Mouse (Mus musculus): ENCODE results near the gene Eif2a. TPM values are rescaled to one million over a fixed set of nuclear protein-coding genes. Genes with fewer than 3 reads are reported as not detected.
A peak's percentile ranks its signal among the peaks of the same experiment; 100 is the strongest.

Eif2a gene
- polyA plus RNA-seq, 1 experiment from 2014 or later, result 57.4 TPM

- 90% methylated on average over 3 of the region's 3 CpGs for WGBS
- Histone ChIP-seq H3K27me3 (ENCODE audit: control insufficient read depth, insufficient read depth, low read length) (no peaks in the 10 kb centered on the region), H3K4me3 (ENCODE audit: low read depth, low read length) (no peak overlapping the region), H3K9me3 (ENCODE audit: control insufficient read depth, low read length) (no peaks in the 10 kb centered on the region), H3K27ac (ENCODE audit: low read depth, low read length) (no peak overlapping the region), H3K9ac (ENCODE audit: low read length) (no peak overlapping the region), H3K36me3 (ENCODE audit: control insufficient read depth, insufficient read depth, low read length) (0 out of 2 replicates have a peak, but pooled peaks cover 5% of the 10 kb centered on the region), H3K4me2 (ENCODE audit: low read depth) (no peak overlapping the region), H3K4me1 (ENCODE audit: control insufficient read depth, insufficient read depth, low read length) (no peaks in the 10 kb centered on the region)
- DNase-seq (ENCODE audit: low spot score), result no peak
- no peak for ATAC-seq (ENCODE audit: insufficient read depth, low FRiP score, low TSS enrichment)
Observed at GRCm38 (mm10) chr3:58536573-58536972, 11.0 kb downstream of the Eif2a start.

- DNase-seq (ENCODE audit: low spot score), result no peak
- H3K9me3 ChIP-seq (ENCODE audit: control insufficient read depth, low read length), result no peaks in the 10 kb centered on the region
- H3K4me1 ChIP-seq (ENCODE audit: control insufficient read depth, insufficient read depth, low read length), result no peaks in the 10 kb centered on the region
- no peaks in the 10 kb centered on the region for H3K27me3 ChIP-seq (ENCODE audit: control insufficient read depth, insufficient read depth, low read length)
- no peak overlapping the region for H3K4me2 ChIP-seq (ENCODE audit: low read depth)
- no peak overlapping the region for H3K4me3 ChIP-seq (ENCODE audit: low read depth, low read length)
- no peak for ATAC-seq (ENCODE audit: insufficient read depth, low FRiP score, low TSS enrichment)
- no peak overlapping the region for H3K9ac ChIP-seq (ENCODE audit: low read length)
- no peak overlapping the region for H3K27ac ChIP-seq (ENCODE audit: low read depth, low read length)
- H3K36me3 ChIP-seq (ENCODE audit: control insufficient read depth, insufficient read depth, low read length), result peaks cover 3% of the 10 kb centered on the region
- WGBS, result 85% methylated on average over 1 of the region's 1 CpGs
Observed at GRCm38 (mm10) chr3:58552001-58552811, 26.6 kb downstream of the Eif2a start.

DNA sequence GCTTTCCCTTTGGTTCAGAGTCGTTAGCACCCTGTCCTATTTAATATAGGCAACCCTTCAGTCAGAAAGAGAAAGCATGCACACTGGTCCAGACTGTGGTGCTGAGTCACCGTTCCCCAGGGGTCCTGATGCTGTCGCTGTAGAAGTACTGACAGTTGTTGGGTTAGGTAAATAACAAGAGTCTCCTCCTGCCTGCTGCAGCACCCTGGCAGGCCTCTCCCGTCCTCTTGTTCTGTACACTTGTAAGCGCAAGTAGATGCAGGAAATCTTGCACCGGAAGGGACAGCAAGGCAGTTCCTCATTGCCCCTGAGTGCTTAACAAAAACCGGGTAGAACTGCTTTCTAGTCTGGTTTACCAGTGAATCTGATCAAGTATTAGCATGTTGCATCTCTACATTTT is 31.0 kb downstream of the Eif2a start:
- ATAC-seq (ENCODE audit: insufficient read depth, low FRiP score, low TSS enrichment), result no peak
- WGBS, result 87% methylated on average over 7 of the region's 7 CpGs

GRCm38 (mm10) chr3:58559887-58560286 is 34.3 kb downstream of the Eif2a start:
- H3K4me2 ChIP-seq (ENCODE audit: low read depth), result no peak overlapping the region
- H3K27me3 ChIP-seq (ENCODE audit: control insufficient read depth, insufficient read depth, low read length), result no peaks in the 10 kb centered on the region
- no peaks in the 10 kb centered on the region for H3K9me3 ChIP-seq (ENCODE audit: control insufficient read depth, low read length)
- H3K4me3 ChIP-seq (ENCODE audit: low read depth, low read length), result no peak overlapping the region
- DNase-seq (ENCODE audit: low spot score) (no peak), ATAC-seq (ENCODE audit: insufficient read depth, low FRiP score, low TSS enrichment) (no peak)
- H3K27ac ChIP-seq (ENCODE audit: low read depth, low read length), result no peak overlapping the region
- 20% methylated on average over 2 of the region's 2 CpGs for WGBS
- H3K36me3 ChIP-seq (ENCODE audit: control insufficient read depth, insufficient read depth, low read length), result no peaks in the 10 kb centered on the region; the same call in 1 of the 2 replicates
- no peak overlapping the region for H3K9ac ChIP-seq (ENCODE audit: low read length)
- no peaks in the 10 kb centered on the region for H3K4me1 ChIP-seq (ENCODE audit: control insufficient read depth, insufficient read depth, low read length)

More for the DNA sequence above, 31.0 kb downstream of the Eif2a start:
- Histone ChIP-seq H3K27ac (ENCODE audit: low read depth, low read length) (no peak overlapping the region), H3K4me1 (ENCODE audit: control insufficient read depth, insufficient read depth, low read length) (no peaks in the 10 kb centered on the region), H3K4me2 (ENCODE audit: low read depth) (no peak overlapping the region), H3K9me3 (ENCODE audit: control insufficient read depth, low read length) (no peaks in the 10 kb centered on the region), H3K36me3 (ENCODE audit: control insufficient read depth, insufficient read depth, low read length) (peaks cover 3% of the 10 kb centered on the region), H3K27me3 (ENCODE audit: control insufficient read depth, insufficient read depth, low read length) (no peaks in the 10 kb centered on the region), H3K4me3 (ENCODE audit: low read depth, low read length) (no peak overlapping the region), H3K9ac (ENCODE audit: low read length) (no peak overlapping the region)
- no peak for DNase-seq (ENCODE audit: low spot score)

DNA sequence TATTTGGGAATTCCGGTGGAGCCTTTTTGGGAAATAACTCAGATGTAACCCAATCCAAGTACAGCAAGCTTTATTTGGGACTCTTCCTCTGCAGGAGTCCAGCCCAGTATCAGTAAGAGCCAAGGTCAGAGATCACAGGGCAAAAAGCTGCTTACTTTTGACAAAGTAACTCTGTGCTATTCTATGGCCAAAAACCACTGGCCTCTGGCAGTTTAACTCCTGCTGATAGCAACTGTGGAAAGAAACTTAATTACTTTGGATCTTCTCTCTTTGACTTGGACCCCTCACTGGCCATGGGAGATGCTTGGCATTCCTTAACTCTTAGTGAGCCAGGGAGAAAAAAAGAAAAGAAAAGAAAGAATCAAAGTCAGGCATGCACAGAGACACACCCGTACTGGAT is 35.8 kb downstream of the Eif2a start:
- H3K4me3 ChIP-seq (ENCODE audit: low read depth, low read length), result no peak overlapping the region
- no peak overlapping the region for H3K9ac ChIP-seq (ENCODE audit: low read length)
- ATAC-seq (ENCODE audit: insufficient read depth, low FRiP score, low TSS enrichment), result no peak
- DNase-seq (ENCODE audit: low spot score), result no peak
- no peak overlapping the region for H3K27ac ChIP-seq (ENCODE audit: low read depth, low read length)
- no peaks in the 10 kb centered on the region for H3K36me3 ChIP-seq (ENCODE audit: control insufficient read depth, insufficient read depth, low read length)
- H3K4me2 ChIP-seq (ENCODE audit: low read depth), result no peak overlapping the region
- no peaks in the 10 kb centered on the region for H3K9me3 ChIP-seq (ENCODE audit: control insufficient read depth, low read length)
- 24% methylated on average over 2 of the region's 2 CpGs for WGBS
- H3K4me1 ChIP-seq (ENCODE audit: control insufficient read depth, insufficient read depth, low read length), result no peaks in the 10 kb centered on the region
- H3K27me3 ChIP-seq (ENCODE audit: control insufficient read depth, insufficient read depth, low read length), result no peaks in the 10 kb centered on the region

DNA sequence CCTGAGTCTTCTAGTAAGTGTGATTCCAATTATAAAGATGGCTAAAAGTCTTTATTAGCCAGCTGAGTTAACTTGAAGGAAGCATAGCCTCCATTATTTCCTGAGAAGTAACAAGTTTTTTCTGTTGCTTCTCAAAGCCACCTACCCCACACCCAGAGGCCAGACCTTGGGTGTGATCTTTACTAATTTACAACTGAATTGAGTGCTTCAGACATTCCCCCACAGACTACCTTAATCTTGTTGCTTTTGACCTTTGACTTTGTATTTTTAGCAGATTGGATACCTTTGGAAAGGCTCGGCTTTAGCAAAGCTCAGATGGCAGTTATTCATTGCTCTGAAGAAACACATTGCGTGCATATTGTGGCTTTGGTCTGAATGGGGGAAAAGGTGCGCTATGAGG is 45.2 kb downstream of the Eif2a start:
- H3K27me3 ChIP-seq (ENCODE audit: control insufficient read depth, insufficient read depth, low read length), result no peaks in the 10 kb centered on the region
- H3K9ac ChIP-seq (ENCODE audit: low read length), result no peak overlapping the region
- no peak for ATAC-seq (ENCODE audit: insufficient read depth, low FRiP score, low TSS enrichment)
- no peak overlapping the region for H3K4me3 ChIP-seq (ENCODE audit: low read depth, low read length)
- H3K36me3 ChIP-seq (ENCODE audit: control insufficient read depth, insufficient read depth, low read length), result no peaks in the 10 kb centered on the region
- DNase-seq (ENCODE audit: low spot score), result no peak
- no peak overlapping the region for H3K4me2 ChIP-seq (ENCODE audit: low read depth)
- H3K27ac ChIP-seq (ENCODE audit: low read depth, low read length), result no peak overlapping the region
- H3K9me3 ChIP-seq (ENCODE audit: control insufficient read depth, low read length), result no peaks in the 10 kb centered on the region
- WGBS, result 89% methylated on average over 3 of the region's 3 CpGs
- no peaks in the 10 kb centered on the region for H3K4me1 ChIP-seq (ENCODE audit: control insufficient read depth, insufficient read depth, low read length)

- 2% methylated on average over 41 of the region's 59 CpGs for WGBS
- Histone ChIP-seq H3K27me3 (ENCODE audit: control insufficient read depth, insufficient read depth, low read length) (no peaks in the 10 kb centered on the region), H3K36me3 (ENCODE audit: control insufficient read depth, insufficient read depth, low read length) (0 out of 2 replicates have a peak, but pooled peaks cover 2% of the 10 kb centered on the region), H3K4me3 (ENCODE audit: low read depth, low read length) (peak within 1 kb of the TSS; percentile 96), H3K27ac (ENCODE audit: low read depth, low read length) (peak within 1 kb of the TSS; percentile 99), H3K4me2 (ENCODE audit: low read depth) (peak within 1 kb of the TSS; percentile 59), H3K9me3 (ENCODE audit: control insufficient read depth, low read length) (no peaks in the 10 kb centered on the region), H3K4me1 (ENCODE audit: control insufficient read depth, insufficient read depth, low read length) (0 out of 2 replicates have a peak, but pooled peaks cover 1% of the 10 kb centered on the region), H3K9ac (ENCODE audit: low read length) (peak within 1 kb of the TSS; percentile 100)
- ATAC-seq (ENCODE audit: insufficient read depth, low FRiP score, low TSS enrichment), result peak; percentile 90
- peak; percentile 98 for DNase-seq (ENCODE audit: low spot score)
Observed at GRCm38 (mm10) chr3:58576137-58577066, 50.8 kb downstream of the Eif2a start, which contains the start of gene Selenot. TSS of gene Selenot (plus strand) at chr3:58576636.

DNA sequence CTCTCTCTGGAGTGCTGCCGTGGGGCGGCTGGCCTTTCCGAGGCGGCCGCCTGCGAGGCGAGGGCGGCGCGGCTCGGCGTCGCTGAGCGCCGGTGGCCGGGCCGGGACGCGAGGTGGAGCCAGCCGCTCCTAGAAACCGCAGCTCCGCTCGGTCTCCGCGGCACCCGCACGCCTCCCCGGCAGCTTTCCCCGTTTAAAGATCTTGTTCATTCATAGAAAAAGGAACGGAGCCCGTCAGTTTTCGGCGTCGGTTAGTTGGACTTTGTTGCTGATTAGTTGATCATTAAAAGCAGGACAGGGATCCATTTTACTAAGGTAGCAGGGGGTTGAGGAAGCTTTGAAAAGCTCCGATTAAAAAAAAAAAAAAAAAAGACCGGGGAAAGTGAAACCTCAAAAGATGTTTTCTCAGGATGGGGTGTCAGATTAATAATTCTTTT is 51.5 kb downstream of the Eif2a start:
- Histone ChIP-seq H3K27ac (ENCODE audit: low read depth, low read length) (peak overlapping the region; percentile 99), H3K9me3 (ENCODE audit: control insufficient read depth, low read length) (no peaks in the 10 kb centered on the region), H3K9ac (ENCODE audit: low read length) (peak overlapping the region; percentile 100), H3K4me1 (ENCODE audit: control insufficient read depth, insufficient read depth, low read length) (0 out of 2 replicates have a peak, but pooled peaks cover 4% of the 10 kb centered on the region), H3K36me3 (ENCODE audit: control insufficient read depth, insufficient read depth, low read length) (0 out of 2 replicates have a peak, but pooled peaks cover 2% of the 10 kb centered on the region), H3K4me2 (ENCODE audit: low read depth) (peak overlapping the region; percentile 59), H3K27me3 (ENCODE audit: control insufficient read depth, insufficient read depth, low read length) (no peaks in the 10 kb centered on the region), H3K4me3 (ENCODE audit: low read depth, low read length) (peak overlapping the region; percentile 96)
- DNase-seq (ENCODE audit: low spot score) (peak; percentile 72), ATAC-seq (ENCODE audit: insufficient read depth, low FRiP score, low TSS enrichment) (peak; percentile 64)
- WGBS, result under 1% methylated on average over 36 of the region's 36 CpGs
